Mouse (Mus musculus): ENCODE results near the gene Slc6a17. TPM values are rescaled to one million over a fixed set of nuclear protein-coding genes. Genes with fewer than 3 reads are reported as not detected.

Slc6a17 gene
- total RNA-seq, 2 experiments from 2014 or later = 396 to 412 TPM

GRCm38 (mm10) chr3:107483290-107483689 lies 34.5 kb downstream of the Slc6a17 start:
- intact Hi-C loops (cut with DNase I) = loop anchor here (2.0 kb wide), 1 partner anchor 54 kb away; no protein-coding TSS in a partner anchor
- DNase-seq (ENCODE audit: low spot score in 2 of 2) = peak; percentile 83 to 94

- no peak for DNase-seq (ENCODE audit: low spot score in 2 of 2)
- intact Hi-C loops (cut with DNase I) = no loop called here
Observed at GRCm38 (mm10) chr3:107480660-107481059, 37.2 kb downstream of the Slc6a17 start.

- DNase-seq (ENCODE audit: low spot score in 2 of 2) = peak; percentile 50 to 69
- intact Hi-C loops (cut with DNase I) = no loop called here
Observed at GRCm38 (mm10) chr3:107472198-107472597, 45.6 kb downstream of the Slc6a17 start.

GRCm38 (mm10) chr3:107469059-107469458 lies 48.8 kb downstream of the Slc6a17 start:
- intact Hi-C loops (cut with DNase I) = loop anchor here (2.0 kb wide), 1 partner anchor 194 kb away; no protein-coding TSS in a partner anchor
- DNase-seq (ENCODE audit: low spot score in 2 of 2) = peak; percentile 45 to 81

- no peak for DNase-seq (ENCODE audit: low spot score in 2 of 2)
- intact Hi-C loops (cut with DNase I) = loop anchor here (2.0 kb wide), 1 partner anchor 193 kb away; no protein-coding TSS in a partner anchor
Observed at GRCm38 (mm10) chr3:107468106-107468505, 49.7 kb downstream of the Slc6a17 start.

- intact Hi-C loops (cut with DNase I) = loop anchor here (1.0 to 2.0 kb wide), 3 partner anchors 109 to 260 kb away; no protein-coding TSS in a partner anchor
- DNase-seq (ENCODE audit: low spot score in 2 of 2) = peak; percentile 76 to 81
Observed at GRCm38 (mm10) chr3:107466577-107466976, 51.2 kb downstream of the Slc6a17 start.

- intact Hi-C loops (cut with DNase I) = loop anchor here (1.0 kb wide), 1 partner anchor 105 kb away; no protein-coding TSS in a partner anchor
- DNase-seq (ENCODE audit: low spot score in 2 of 2) = peak; percentile 81 to 86
Observed at GRCm38 (mm10) chr3:107462160-107462559, 55.7 kb downstream of the Slc6a17 start.

- intact Hi-C loops (cut with DNase I) = loop anchor here (10.0 kb wide), 1 partner anchor 355 kb away; the partner anchor contains the start of gene Kcna2
Observed at GRCm38 (mm10) chr3:107459773-107460431, 57.9 kb downstream of the Slc6a17 start.

GRCm38 (mm10) chr3:107459196-107459772 lies 58.5 kb downstream of the Slc6a17 start, which contains the start of gene Kcnc4:
Gene Kcnc4 (minus strand): TSS chr3:107459552.
- intact Hi-C loops (cut with DNase I) = loop anchor here (10.0 kb wide), 1 partner anchor 354 kb away; the partner anchor contains the start of gene Kcna2
- no peak for DNase-seq (ENCODE audit: low spot score in 2 of 2)

More at GRCm38 (mm10) chr3:107459773-107460431, 57.9 kb downstream of the Slc6a17 start:
- no peak for DNase-seq (ENCODE audit: low spot score in 2 of 2)

- DNase-seq (ENCODE audit: low spot score in 2 of 2) = peak; percentile 62 to 64
- intact Hi-C loops (cut with DNase I) = loop anchor here (10.0 kb wide), 1 partner anchor 354 kb away; the partner anchor contains the start of gene Kcna2
Observed at GRCm38 (mm10) chr3:107458528-107459195, 59.2 kb downstream of the Slc6a17 start.

GRCm38 (mm10) chr3:107458104-107458503 lies 59.7 kb downstream of the Slc6a17 start:
- intact Hi-C loops (cut with DNase I) = loop anchor here (10.0 kb wide), 1 partner anchor 353 kb away; the partner anchor contains the start of gene Kcna2
- DNase-seq (ENCODE audit: low spot score in 2 of 2) = no peak

- intact Hi-C loops (cut with DNase I) = loop anchor here (10.0 kb wide), 1 partner anchor 349 kb away; the partner anchor contains the start of gene Kcna2
- no peak for DNase-seq (ENCODE audit: low spot score in 2 of 2)
Observed at GRCm38 (mm10) chr3:107454280-107454679, 63.5 kb downstream of the Slc6a17 start.

GRCm38 (mm10) chr3:107446822-107447221 lies 71.0 kb downstream of the Slc6a17 start:
- intact Hi-C loops (cut with DNase I) = no loop called here
- DNase-seq (ENCODE audit: low spot score in 2 of 2) = no peak

GRCm38 (mm10) chr3:107443866-107444265 lies 74.0 kb downstream of the Slc6a17 start:
- DNase-seq (ENCODE audit: low spot score in 2 of 2) = no peak
- intact Hi-C loops (cut with DNase I) = no loop called here

GRCm38 (mm10) chr3:107442191-107442590 lies 75.6 kb downstream of the Slc6a17 start:
- intact Hi-C loops (cut with DNase I) = no loop called here
- DNase-seq (ENCODE audit: low spot score in 2 of 2) = peak; percentile 74 to 92

GRCm38 (mm10) chr3:107441306-107441705 lies 76.5 kb downstream of the Slc6a17 start:
- intact Hi-C loops (cut with DNase I) = no loop called here
- peak in 1 of 2 experiments; percentile 65 for DNase-seq (ENCODE audit: low spot score in 2 of 2)

GRCm38 (mm10) chr3:107439280-107439679 lies 78.5 kb downstream of the Slc6a17 start:
- DNase-seq (ENCODE audit: low spot score in 2 of 2) = no peak
- intact Hi-C loops (cut with DNase I) = no loop called here

- intact Hi-C loops (cut with DNase I) = no loop called here
- no peak for DNase-seq (ENCODE audit: low spot score in 2 of 2)
Observed at GRCm38 (mm10) chr3:107437666-107438065, 80.2 kb downstream of the Slc6a17 start.

- DNase-seq (ENCODE audit: low spot score in 2 of 2) = no peak
- intact Hi-C loops (cut with DNase I) = no loop called here
Observed at GRCm38 (mm10) chr3:107436434-107436833, 81.4 kb downstream of the Slc6a17 start.

GRCm38 (mm10) chr3:107433614-107434013 lies 84.2 kb downstream of the Slc6a17 start:
- DNase-seq (ENCODE audit: low spot score in 2 of 2) = no peak
- intact Hi-C loops (cut with DNase I) = no loop called here
